Mouse (Mus musculus): Measurements from ENCODE around the gene Pcna. TPM values are rescaled to one million over a fixed set of nuclear protein-coding genes. Genes with fewer than 3 reads are reported as not detected.

The Pcna gene
- total RNA-seq, 2 experiments from 2014 or later = 41.0 to 49.3 TPM

Other genes with a start within 250 kb of the Pcna start
- 10 to 100 TPM; 38.3 to 41.0 TPM for gene Rassf2, start 223.1 kb downstream of the Pcna start, total RNA-seq (2021)
- 100 to 1,000 TPM; 150 to 153 TPM for gene Slc23a2, start 108.2 kb downstream of the Pcna start, total RNA-seq (2021)
- 10 to 100 TPM; 29.5 to 34.9 TPM for gene Tmem230, start 5.5 kb downstream of the Pcna start, total RNA-seq (2021)
- gene Cds2, start 9.8 kb upstream of the Pcna start, total RNA-seq (2021) = 100 to 1,000 TPM; 245 to 264 TPM
- 1 to 10 TPM; 1.0 to 4.5 TPM for gene Prokr2, start 132.1 kb upstream of the Pcna start, total RNA-seq (2021)

All from left cerebral cortex, postnatal 36 days (tissue).